Mouse (Mus musculus): ENCODE measurements at regions not wholly inside any gene's neighbourhood (a gene's known extent, or its start where the extent isn't known, plus 50 kb on each side); places are given as distances from the start of the nearest gene placed in this dataset.

DNA sequence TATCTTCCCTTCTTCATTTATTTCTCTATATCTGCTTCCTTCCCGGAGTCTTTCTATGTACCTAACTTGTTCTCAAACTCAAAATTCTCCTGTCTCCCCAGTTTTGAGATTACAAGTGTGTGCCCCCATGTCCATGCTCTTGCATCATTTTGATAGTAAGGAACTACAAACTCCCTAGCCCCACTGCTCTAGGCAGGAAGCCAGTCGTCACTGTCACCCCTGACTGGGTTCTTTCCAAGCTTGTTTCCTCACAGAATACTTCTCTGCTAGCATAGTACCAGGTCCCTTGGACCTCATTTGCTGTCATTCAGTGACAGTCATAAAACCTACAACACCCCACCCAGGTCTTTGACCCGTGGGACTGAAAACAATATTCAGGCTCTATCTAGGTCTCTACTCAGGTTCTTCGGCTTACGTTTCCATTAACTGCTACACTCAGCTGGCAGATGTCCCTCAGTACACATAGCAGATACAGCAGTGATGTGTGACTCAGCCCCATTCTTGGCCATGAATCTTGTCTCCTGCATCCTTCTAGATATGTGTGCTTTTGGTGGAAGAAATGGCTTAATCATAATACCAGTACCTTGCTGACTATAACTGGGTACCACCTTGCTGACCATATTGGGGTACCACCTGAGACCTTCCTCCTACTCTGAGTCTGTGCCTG, 89.3 kb upstream of the Atg10 start:
- TF ChIP-seq POLR2A (IDR thresholded peaks at IDR 0.05; ENCODE audit: borderline replicate concordance, control insufficient read depth, low read depth, low read length) (no peak), CTCF (IDR thresholded peaks at IDR 0.05; ENCODE audit: control insufficient read depth, insufficient read depth, low read length) (no peak)
- H3K4me3 ChIP-seq (replicated peaks; ENCODE audit: control insufficient read depth, low read depth, low read length): no peak overlapping the region
- 56% methylated on average over 5 of the region's 5 CpGs for WGBS

DNA sequence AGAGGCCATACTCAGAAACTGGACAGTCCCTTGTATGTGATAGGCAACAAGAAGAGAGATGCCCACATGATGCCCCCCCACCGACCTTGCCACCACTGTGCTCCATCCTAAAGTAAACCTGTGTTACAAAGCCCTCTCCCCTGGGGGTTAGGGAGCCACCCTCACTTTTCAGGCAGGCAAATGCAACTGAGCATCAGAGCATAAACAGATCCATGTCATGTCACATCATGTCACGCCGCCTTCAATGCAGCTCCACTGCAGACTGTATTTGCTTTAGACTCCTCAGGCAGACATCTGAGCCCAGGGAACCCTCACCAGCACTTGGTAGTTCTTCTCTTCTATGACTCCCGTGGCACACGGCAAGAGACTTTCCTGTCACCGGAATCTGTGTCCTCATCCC, 98.6 kb upstream of the Atg10 start:
- no peak overlapping the region for H3K27ac ChIP-seq (ENCODE audit: control insufficient read depth, insufficient read depth, low read depth, low read length, poor library complexity)
- H3K4me1 ChIP-seq (ENCODE audit: control insufficient read depth, insufficient read depth, low read length): no peaks in the 10 kb centered on the region
- 91% methylated on average over 6 of the region's 6 CpGs for WGBS
- TF ChIP-seq CTCF (IDR thresholded peaks at IDR 0.05; ENCODE audit: control insufficient read depth, insufficient read depth, low read length) (no peak), POLR2A (IDR thresholded peaks at IDR 0.05; ENCODE audit: borderline replicate concordance, control insufficient read depth, low read depth, low read length) (no peak)
- no peak overlapping the region for H3K4me3 ChIP-seq (replicated peaks; ENCODE audit: control insufficient read depth, low read depth, low read length)

More for the DNA sequence above, 89.3 kb upstream of the Atg10 start:
- Histone ChIP-seq H3K4me1 (ENCODE audit: control insufficient read depth, insufficient read depth, low read length) (no peaks in the 10 kb centered on the region), H3K27ac (ENCODE audit: control insufficient read depth, insufficient read depth, low read depth, low read length, poor library complexity) (no peak overlapping the region)

DNA sequence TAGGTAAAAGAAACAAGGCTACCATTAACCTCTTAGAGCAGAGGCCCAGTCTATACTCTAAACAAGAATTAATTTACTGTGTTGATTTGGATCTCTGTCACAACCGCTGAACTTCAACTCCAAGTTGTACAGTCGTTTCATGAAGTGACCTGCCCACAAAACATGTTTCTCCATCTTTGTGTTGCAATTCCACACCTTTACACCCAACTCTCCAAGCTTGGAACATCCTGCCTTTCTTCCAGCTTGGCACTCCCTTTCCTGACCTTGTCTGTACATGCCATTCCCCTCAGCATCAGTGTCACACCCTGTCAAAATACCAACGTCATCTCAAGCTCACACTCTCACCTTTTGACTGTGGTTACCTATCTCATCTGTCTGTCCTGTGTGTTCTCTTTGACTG, 103.1 kb upstream of the Atg10 start:
- TF ChIP-seq POLR2A (IDR thresholded peaks at IDR 0.05; ENCODE audit: borderline replicate concordance, control insufficient read depth, low read depth, low read length) (no peak), CTCF (IDR thresholded peaks at IDR 0.05; ENCODE audit: control insufficient read depth, insufficient read depth, low read length) (no peak)
- H3K4me3 ChIP-seq (replicated peaks; ENCODE audit: control insufficient read depth, low read depth, low read length): no peak overlapping the region
- 80% methylated on average over 3 of the region's 3 CpGs for WGBS

DNA sequence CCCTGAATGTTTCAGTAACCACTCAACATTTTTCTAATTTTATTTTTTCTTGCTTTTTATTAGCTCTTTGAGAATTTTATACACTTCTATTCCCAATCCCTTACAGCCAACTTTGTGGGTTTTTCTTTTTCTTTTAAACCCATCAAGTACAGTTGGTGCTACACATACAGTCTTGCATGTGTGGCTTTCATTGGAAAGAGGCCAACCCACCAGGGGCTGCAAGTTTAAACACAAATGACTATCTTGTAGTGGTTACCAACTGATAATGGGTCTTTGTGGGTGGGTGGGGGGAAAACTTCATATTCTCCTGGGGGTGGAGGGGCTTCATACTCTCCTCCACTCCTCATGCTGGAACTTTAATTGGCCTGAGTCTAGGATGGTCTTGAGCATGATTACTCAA, 110.5 kb upstream of the Atg10 start:
- no peak overlapping the region for H3K27ac ChIP-seq (ENCODE audit: control insufficient read depth, insufficient read depth, low read depth, low read length, poor library complexity)
- H3K4me3 ChIP-seq (replicated peaks; ENCODE audit: control insufficient read depth, low read depth, low read length): no peak overlapping the region
- H3K4me1 ChIP-seq (ENCODE audit: control insufficient read depth, insufficient read depth, low read length): no peaks in the 10 kb centered on the region
- no peak for TF ChIP-seq CTCF (IDR thresholded peaks at IDR 0.05; ENCODE audit: control insufficient read depth, insufficient read depth, low read length)
- TF ChIP-seq POLR2A (IDR thresholded peaks at IDR 0.05; ENCODE audit: borderline replicate concordance, control insufficient read depth, low read depth, low read length): no peak

More for the DNA sequence above, 103.1 kb upstream of the Atg10 start:
- Histone ChIP-seq H3K4me1 (ENCODE audit: control insufficient read depth, insufficient read depth, low read length) (no peaks in the 10 kb centered on the region), H3K27ac (ENCODE audit: control insufficient read depth, insufficient read depth, low read depth, low read length, poor library complexity) (no peak overlapping the region)

DNA sequence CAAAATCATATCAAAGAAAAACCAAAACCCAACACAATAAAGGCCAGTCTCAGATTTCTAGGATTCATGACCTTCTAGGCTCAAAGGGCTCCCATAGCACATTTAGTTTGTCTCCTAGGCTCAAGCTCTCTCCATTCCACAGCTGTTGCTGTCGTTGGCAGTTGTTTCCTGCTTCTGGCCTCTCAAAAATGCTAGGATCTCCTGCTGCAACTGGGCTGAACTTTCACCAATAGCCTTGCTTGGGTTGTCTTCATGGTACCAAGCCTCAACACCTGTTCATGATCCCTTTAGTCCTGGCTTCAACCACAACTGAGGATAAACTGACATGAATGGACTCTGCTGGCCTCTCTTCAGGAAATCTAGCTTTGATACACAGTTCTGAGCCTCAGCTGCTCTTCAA, 115.9 kb upstream of the Ssbp2 start:
- Histone ChIP-seq H3K27ac (ENCODE audit: control insufficient read depth, insufficient read depth, low read depth, low read length, poor library complexity) (no peak overlapping the region), H3K4me3 (replicated peaks; ENCODE audit: control insufficient read depth, low read depth, low read length) (no peak overlapping the region), H3K4me1 (ENCODE audit: control insufficient read depth, insufficient read depth, low read length) (no peaks in the 10 kb centered on the region; the same call in 1 of the 2 replicates)
- WGBS: 64% methylated on average over 1 of the region's 1 CpGs
- TF ChIP-seq POLR2A (IDR thresholded peaks at IDR 0.05; ENCODE audit: borderline replicate concordance, control insufficient read depth, low read depth, low read length) (no peak), CTCF (IDR thresholded peaks at IDR 0.05; ENCODE audit: control insufficient read depth, insufficient read depth, low read length) (no peak)

DNA sequence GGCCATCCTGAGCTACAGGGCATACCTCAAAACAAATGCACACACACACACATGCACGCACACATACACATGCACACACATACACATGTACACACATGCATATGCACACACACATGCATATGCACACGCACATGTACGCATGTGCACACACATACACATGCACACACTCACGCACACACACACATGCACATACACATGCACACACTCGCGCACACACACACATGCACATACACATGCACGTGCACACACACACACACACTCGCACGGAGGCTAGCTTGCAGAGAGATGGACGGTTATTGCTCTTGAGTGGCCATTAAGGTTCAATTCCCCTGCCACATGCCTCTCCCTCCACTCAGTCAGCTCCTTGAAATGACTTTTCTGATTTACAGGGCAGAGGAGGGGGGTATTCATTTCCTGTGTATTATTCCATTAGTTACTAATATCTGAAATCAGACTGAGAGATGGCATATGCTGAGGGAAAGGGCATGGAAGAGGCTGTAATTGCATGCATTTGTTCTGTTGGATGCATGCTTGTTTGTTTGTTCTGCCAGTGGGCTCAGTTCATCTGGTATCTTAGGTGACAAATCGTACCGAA, 111.5 kb upstream of the Ssbp2 start:
- 90% methylated on average over 12 of the region's 12 CpGs for WGBS
- no peak overlapping the region for H3K27ac ChIP-seq (ENCODE audit: control insufficient read depth, insufficient read depth, low read depth, low read length, poor library complexity)
- H3K4me3 ChIP-seq (replicated peaks; ENCODE audit: control insufficient read depth, low read depth, low read length): no peak overlapping the region
- no peak for TF ChIP-seq POLR2A (IDR thresholded peaks at IDR 0.05; ENCODE audit: borderline replicate concordance, control insufficient read depth, low read depth, low read length)
- no peak for TF ChIP-seq CTCF (IDR thresholded peaks at IDR 0.05; ENCODE audit: control insufficient read depth, insufficient read depth, low read length)
- H3K4me1 ChIP-seq (ENCODE audit: control insufficient read depth, insufficient read depth, low read length): no peaks in the 10 kb centered on the region; the same call in 1 of the 2 replicates

DNA sequence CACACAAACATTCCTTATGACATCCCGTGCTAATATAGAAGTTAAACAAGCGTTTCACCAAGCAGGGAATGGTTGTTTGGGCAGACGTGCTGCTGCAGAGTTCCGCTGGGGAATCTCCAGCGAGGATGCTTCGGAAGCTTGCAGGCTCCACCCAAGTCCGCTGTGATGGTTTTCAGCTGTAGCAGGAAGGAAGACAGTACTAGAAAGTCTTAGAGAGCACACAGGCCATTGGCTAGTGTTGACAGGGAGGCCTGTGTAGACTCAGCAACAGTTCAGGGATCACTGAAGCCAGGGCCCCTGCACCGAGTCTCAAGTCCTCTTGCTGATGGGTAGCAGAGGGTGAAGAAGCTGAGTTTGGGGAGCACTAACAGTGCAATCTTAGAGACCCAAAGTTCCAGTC, 107.8 kb upstream of the Ssbp2 start:
- WGBS: 90% methylated on average over 8 of the region's 8 CpGs
- Histone ChIP-seq H3K4me1 (ENCODE audit: control insufficient read depth, insufficient read depth, low read length) (no peaks in the 10 kb centered on the region; the same call in 1 of the 2 replicates), H3K4me3 (replicated peaks; ENCODE audit: control insufficient read depth, low read depth, low read length) (no peak overlapping the region), H3K27ac (ENCODE audit: control insufficient read depth, insufficient read depth, low read depth, low read length, poor library complexity) (no peak overlapping the region)
- TF ChIP-seq POLR2A (IDR thresholded peaks at IDR 0.05; ENCODE audit: borderline replicate concordance, control insufficient read depth, low read depth, low read length): no peak
- no peak for TF ChIP-seq CTCF (IDR thresholded peaks at IDR 0.05; ENCODE audit: control insufficient read depth, insufficient read depth, low read length)

DNA sequence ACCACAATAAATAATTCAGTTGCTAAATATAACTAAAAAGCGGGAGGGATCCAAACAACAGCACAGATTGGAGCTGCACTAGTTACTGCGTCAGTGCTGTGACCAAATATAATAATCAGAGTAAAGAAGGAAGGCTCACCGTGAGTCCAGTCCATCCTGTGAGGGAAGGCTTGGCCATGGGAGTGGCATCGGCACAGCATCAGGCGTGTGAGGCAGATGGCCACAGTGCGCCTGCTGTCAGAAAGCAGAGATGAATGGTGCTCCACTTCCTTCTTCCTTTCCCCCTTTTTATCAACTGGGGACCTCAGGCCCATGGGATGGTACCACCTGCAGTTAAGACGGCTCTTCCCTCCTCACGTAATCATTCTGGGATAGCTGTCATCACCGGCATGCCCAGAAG, 103.6 kb upstream of the Ssbp2 start:
- Histone ChIP-seq H3K4me3 (replicated peaks; ENCODE audit: control insufficient read depth, low read depth, low read length) (no peak overlapping the region), H3K27ac (ENCODE audit: control insufficient read depth, insufficient read depth, low read depth, low read length, poor library complexity) (no peak overlapping the region), H3K4me1 (ENCODE audit: control insufficient read depth, insufficient read depth, low read length) (no peaks in the 10 kb centered on the region)
- WGBS: 78% methylated on average over 9 of the region's 9 CpGs
- TF ChIP-seq CTCF (IDR thresholded peaks at IDR 0.05; ENCODE audit: control insufficient read depth, insufficient read depth, low read length) (no peak), POLR2A (IDR thresholded peaks at IDR 0.05; ENCODE audit: borderline replicate concordance, control insufficient read depth, low read depth, low read length) (no peak)

Measured in bone marrow, adult 2 months (tissue).